Mouse (Mus musculus) liver, embryonic 14.5 days (tissue): ENCODE measurements around the gene Ssbp2.

Source experiments
- CTCF ChIP-seq: IDR thresholded peaks from 2 replicates; pipeline ENCODE4 v1.5.1; 2016; ENCODE audit warnings: antibody characterized with exemption, low read depth, control low read depth
- EP300 ChIP-seq: IDR thresholded peaks from 2 replicates; pipeline ENCODE4 v1.6.1; 2016; ENCODE audit warnings: antibody characterized with exemption, low read depth

GRCm38 (mm10) chr13:91696109-91696645 is 236.1 kb downstream of the Ssbp2 start:
- no peak for TF ChIP-seq CTCF
- TF ChIP-seq EP300: no peak
